Mouse (Mus musculus): ENCODE measurements around the gene Gp5. TPM values are rescaled to one million over a fixed set of nuclear protein-coding genes. Genes with fewer than 3 reads are reported as not detected.

Gene Gp5
- polyA plus RNA-seq, 1 experiment from 2014 or later: 3.5 TPM

DNA sequence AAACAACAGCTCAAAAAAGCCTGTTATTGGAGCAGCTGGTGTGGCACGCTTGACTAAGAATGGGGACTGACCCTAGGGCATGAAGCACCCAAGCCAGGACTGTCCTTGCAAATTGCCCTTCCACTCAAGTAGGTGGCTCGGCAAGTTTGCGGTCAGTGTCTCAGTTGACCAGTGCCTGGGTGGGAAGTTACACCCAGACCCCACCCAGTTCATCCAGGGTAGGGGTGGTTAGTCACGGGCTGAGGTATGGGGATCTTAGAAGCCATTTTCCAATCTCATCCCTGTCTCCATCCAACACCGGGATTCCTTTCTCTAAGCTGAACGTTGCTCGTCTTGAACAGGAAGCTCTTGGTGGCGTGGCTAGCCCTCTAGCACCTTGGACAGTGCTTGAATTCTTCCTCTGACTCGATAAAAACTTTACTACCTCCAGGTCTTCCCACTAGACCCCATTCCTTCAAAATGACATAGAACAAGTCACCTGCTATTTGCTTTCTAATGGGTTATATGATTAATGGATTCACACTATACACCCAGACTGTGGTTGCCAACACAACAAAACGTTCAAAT lies 10.8 kb downstream of the Gp5 start:
- DNase-seq (ENCODE audit: low spot score): no peak
- no peaks in the 10 kb centered on the region for H3K36me3 ChIP-seq (ENCODE audit: insufficient read depth, low read length)
- no peak overlapping the region for H3K27ac ChIP-seq (ENCODE audit: low read length)
- ATAC-seq: no peak
- no peak for TF ChIP-seq CTCF (IDR thresholded peaks at IDR 0.05)
- no peaks in the 10 kb centered on the region for H3K4me1 ChIP-seq (ENCODE audit: insufficient read depth, low read depth, low read length)
- no peak overlapping the region for H3K4me2 ChIP-seq (replicated peaks; ENCODE audit: low read depth, low read length)
- H3K4me3 ChIP-seq (ENCODE audit: low read depth, low read length): no peak overlapping the region
- no peaks in the 10 kb centered on the region for H3K9me3 ChIP-seq (ENCODE audit: low read length)
- H3K27me3 ChIP-seq (replicated peaks; ENCODE audit: insufficient read depth, low read length): no peaks in the 10 kb centered on the region
- 56% methylated on average over 10 of the region's 10 CpGs for WGBS
- no peak overlapping the region for H3K9ac ChIP-seq (replicated peaks; ENCODE audit: low read depth)

DNA sequence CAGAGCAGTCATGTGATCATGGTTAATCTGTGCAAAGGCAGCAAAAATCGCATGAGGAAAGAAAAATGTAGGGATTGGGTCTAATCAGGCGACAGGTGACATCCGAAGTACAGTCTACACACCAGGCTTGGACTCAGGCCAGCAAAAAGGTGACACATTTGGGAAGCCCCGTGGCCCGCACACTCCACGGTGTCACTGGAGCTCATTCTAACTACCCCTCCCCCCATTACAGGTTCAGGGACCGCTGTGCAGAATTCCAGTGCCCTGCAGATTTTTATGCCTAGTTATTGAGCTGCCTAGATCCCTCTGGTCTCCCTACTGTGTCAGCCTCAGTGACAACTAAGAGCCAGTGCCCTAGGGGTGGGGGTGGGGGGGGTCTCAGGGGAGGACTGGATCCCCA lies 13.1 kb downstream of the Gp5 start:
- Histone ChIP-seq H3K36me3 (ENCODE audit: insufficient read depth, low read length) (no peaks in the 10 kb centered on the region), H3K27ac (ENCODE audit: low read length) (no peak overlapping the region), H3K4me2 (replicated peaks; ENCODE audit: low read depth, low read length) (no peak overlapping the region), H3K4me3 (ENCODE audit: low read depth, low read length) (no peak overlapping the region), H3K9ac (replicated peaks; ENCODE audit: low read depth) (no peak overlapping the region), H3K9me3 (ENCODE audit: low read length) (no peaks in the 10 kb centered on the region), H3K4me1 (ENCODE audit: insufficient read depth, low read depth, low read length) (no peaks in the 10 kb centered on the region), H3K27me3 (replicated peaks; ENCODE audit: insufficient read depth, low read length) (no peaks in the 10 kb centered on the region)
- TF ChIP-seq EP300 (IDR thresholded peaks at IDR 0.05) (no peak), CTCF (IDR thresholded peaks at IDR 0.05) (no peak)
- no peak for ATAC-seq
- no peak for DNase-seq (ENCODE audit: low spot score)
- 70% methylated on average over 7 of the region's 7 CpGs for WGBS

DNA sequence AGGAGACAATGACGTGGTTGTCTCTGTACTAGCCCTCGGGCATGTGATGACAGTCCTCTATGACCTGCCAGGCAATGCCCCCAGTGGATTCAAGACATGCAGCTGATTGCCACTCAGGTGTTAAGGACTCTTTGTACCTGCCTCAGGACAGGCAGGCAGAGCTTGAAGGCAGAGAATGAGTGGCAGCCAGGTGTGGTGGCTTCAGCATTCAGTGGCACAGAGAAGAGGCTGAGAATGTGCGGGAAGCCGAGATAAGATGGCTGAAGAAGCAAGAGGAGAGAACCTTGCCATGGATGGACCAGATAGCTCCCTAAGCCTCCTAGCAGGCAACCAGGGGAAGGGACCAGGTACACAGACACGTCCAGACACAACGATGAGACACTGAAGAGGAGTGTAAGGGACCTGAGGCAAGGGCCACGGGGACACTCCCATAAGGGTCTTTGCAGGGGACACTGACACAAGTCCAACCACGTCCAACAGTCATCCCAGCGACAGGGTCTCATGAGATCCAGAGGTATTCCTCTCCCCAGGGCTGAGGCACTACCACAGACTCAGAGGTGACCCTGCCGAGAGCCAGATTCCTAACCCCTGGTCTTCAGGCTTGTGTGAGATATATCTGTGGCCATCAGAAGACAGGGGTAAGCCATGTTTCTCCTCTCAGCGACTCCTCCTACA lies 13.8 kb downstream of the Gp5 start:
- H3K27me3 ChIP-seq (replicated peaks; ENCODE audit: insufficient read depth, low read length): no peaks in the 10 kb centered on the region
- no peak for TF ChIP-seq EP300 (IDR thresholded peaks at IDR 0.05)
- TF ChIP-seq CTCF (IDR thresholded peaks at IDR 0.05): no peak
- no peaks in the 10 kb centered on the region for H3K4me1 ChIP-seq (ENCODE audit: insufficient read depth, low read depth, low read length)
- H3K27ac ChIP-seq (ENCODE audit: low read length): no peak overlapping the region
- no peak overlapping the region for H3K4me2 ChIP-seq (replicated peaks; ENCODE audit: low read depth, low read length)
- H3K36me3 ChIP-seq (ENCODE audit: insufficient read depth, low read length): no peaks in the 10 kb centered on the region
- no peak for ATAC-seq
- no peak overlapping the region for H3K4me3 ChIP-seq (ENCODE audit: low read depth, low read length)
- no peaks in the 10 kb centered on the region for H3K9me3 ChIP-seq (ENCODE audit: low read length)
- DNase-seq (ENCODE audit: low spot score): no peak
- H3K9ac ChIP-seq (replicated peaks; ENCODE audit: low read depth): no peak overlapping the region
- 86% methylated on average over 11 of the region's 11 CpGs for WGBS

DNA sequence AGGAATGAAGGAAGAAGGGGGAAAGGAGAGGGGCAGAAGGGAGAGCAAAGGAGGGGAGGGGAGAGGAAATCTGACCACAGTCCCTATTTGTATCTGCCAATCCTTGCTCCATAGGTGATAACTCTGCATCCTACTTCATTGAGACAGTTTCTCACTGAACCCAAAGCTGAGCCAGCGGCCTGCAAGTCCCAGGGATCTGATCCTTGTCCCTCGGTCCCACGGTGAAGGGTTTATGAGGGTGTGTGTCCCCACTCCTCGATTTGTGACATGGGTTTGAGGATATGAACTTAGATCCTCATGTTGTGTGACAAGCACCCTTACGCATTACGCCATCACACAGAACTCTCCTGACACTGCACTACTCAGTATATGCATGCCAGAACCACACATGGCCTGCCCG lies 15.5 kb downstream of the Gp5 start:
- Histone ChIP-seq H3K4me3 (ENCODE audit: low read depth, low read length) (no peak overlapping the region), H3K9ac (replicated peaks; ENCODE audit: low read depth) (no peak overlapping the region), H3K4me2 (replicated peaks; ENCODE audit: low read depth, low read length) (no peak overlapping the region), H3K4me1 (ENCODE audit: insufficient read depth, low read depth, low read length) (no peaks in the 10 kb centered on the region), H3K9me3 (ENCODE audit: low read length) (no peaks in the 10 kb centered on the region), H3K27ac (ENCODE audit: low read length) (no peak overlapping the region), H3K27me3 (replicated peaks; ENCODE audit: insufficient read depth, low read length) (no peaks in the 10 kb centered on the region), H3K36me3 (ENCODE audit: insufficient read depth, low read length) (no peaks in the 10 kb centered on the region)
- TF ChIP-seq EP300 (IDR thresholded peaks at IDR 0.05) (no peak), CTCF (IDR thresholded peaks at IDR 0.05) (no peak)
- WGBS: 84% methylated on average over 7 of the region's 7 CpGs
- no peak for ATAC-seq
- DNase-seq (ENCODE audit: low spot score): no peak

DNA sequence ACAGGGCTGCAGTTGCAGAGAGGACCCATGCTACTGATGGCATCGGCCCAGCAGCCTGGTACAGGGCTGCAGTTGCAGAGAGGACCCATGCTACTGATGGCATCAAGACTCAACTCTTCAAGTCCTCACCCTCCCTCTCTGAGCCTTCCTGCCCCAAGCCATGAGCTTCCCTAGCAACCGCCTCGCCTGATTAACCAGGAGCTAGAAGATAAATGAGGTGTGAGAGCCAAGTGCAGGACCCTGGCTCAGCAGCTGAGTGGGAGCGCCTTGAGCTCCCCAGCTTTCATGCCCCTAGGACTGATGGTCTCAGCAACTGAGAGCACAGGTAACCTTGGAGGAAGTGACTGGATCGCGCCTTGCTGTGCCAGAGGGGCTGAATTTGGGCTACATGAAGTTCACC lies 20.1 kb downstream of the Gp5 start:
- no peaks in the 10 kb centered on the region for H3K36me3 ChIP-seq (ENCODE audit: insufficient read depth, low read length)
- H3K9me3 ChIP-seq (ENCODE audit: low read length): no peaks in the 10 kb centered on the region
- no peak overlapping the region for H3K9ac ChIP-seq (replicated peaks; ENCODE audit: low read depth)
- WGBS: 56% methylated on average over 6 of the region's 6 CpGs
- DNase-seq (ENCODE audit: low spot score): no peak
- no peak overlapping the region for H3K4me3 ChIP-seq (ENCODE audit: low read depth, low read length)
- H3K27me3 ChIP-seq (replicated peaks; ENCODE audit: insufficient read depth, low read length): no peaks in the 10 kb centered on the region
- H3K4me2 ChIP-seq (replicated peaks; ENCODE audit: low read depth, low read length): no peak overlapping the region
- H3K4me1 ChIP-seq (ENCODE audit: insufficient read depth, low read depth, low read length): no peaks in the 10 kb centered on the region
- no peak for ATAC-seq
- TF ChIP-seq CTCF (IDR thresholded peaks at IDR 0.05) (no peak), EP300 (IDR thresholded peaks at IDR 0.05) (no peak)
- H3K27ac ChIP-seq (ENCODE audit: low read length): no peak overlapping the region

DNA sequence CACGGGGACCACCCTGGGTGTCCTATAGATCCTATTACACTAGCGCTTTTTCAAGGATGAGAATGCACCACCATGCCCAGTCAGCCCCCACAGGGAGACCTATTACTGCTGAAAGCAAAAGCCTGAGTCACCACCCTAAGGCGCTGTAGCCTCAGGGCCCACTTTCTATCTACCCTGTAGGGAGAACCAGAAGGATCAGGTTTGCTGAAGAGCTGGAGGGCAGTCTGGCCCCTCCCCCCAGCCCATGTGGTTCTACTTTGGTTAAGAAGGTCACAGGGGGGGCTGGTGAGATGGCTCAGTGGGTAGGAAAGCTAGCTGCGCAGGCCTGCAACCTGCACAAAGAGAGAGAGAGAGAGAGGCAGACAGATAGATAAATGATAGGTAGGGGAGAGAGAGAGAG lies 24.9 kb downstream of the Gp5 start:
- DNase-seq (ENCODE audit: low spot score): no peak
- Histone ChIP-seq H3K4me1 (ENCODE audit: insufficient read depth, low read depth, low read length) (peaks cover 4% of the 10 kb centered on the region), H3K4me3 (ENCODE audit: low read depth, low read length) (no peak overlapping the region), H3K4me2 (replicated peaks; ENCODE audit: low read depth, low read length) (no peak overlapping the region), H3K9me3 (ENCODE audit: low read length) (no peaks in the 10 kb centered on the region), H3K36me3 (ENCODE audit: insufficient read depth, low read length) (no peaks in the 10 kb centered on the region), H3K27ac (ENCODE audit: low read length) (no peak overlapping the region), H3K27me3 (replicated peaks; ENCODE audit: insufficient read depth, low read length) (peaks cover 21% of the 10 kb centered on the region; the same call in 1 of the 2 replicates), H3K9ac (replicated peaks; ENCODE audit: low read depth) (no peak overlapping the region)
- WGBS: 73% methylated on average over 4 of the region's 4 CpGs
- TF ChIP-seq CTCF (IDR thresholded peaks at IDR 0.05): no peak
- TF ChIP-seq EP300 (IDR thresholded peaks at IDR 0.05): no peak
- no peak for ATAC-seq

All from lung, postnatal 0 days (tissue).